Mouse (Mus musculus) heart, postnatal 10 days (tissue): Measurements from ENCODE around the gene Adprh. TPM values are rescaled to one million over a fixed set of nuclear protein-coding genes. Genes with fewer than 3 reads are reported as not detected.

Experiments used
- DNase-seq, 2 experiments: peaks; one replicate each; pipeline ENCODE4 v3.0.0; 2021
- intact Hi-C: fragments of 180-260 bp; cut with DNase I; formaldehyde crosslinking; loops from one replicate; pipeline ENCODE4 v1.15.1; 2025
- total RNA-seq, 2 experiments: library from RNA; stranded (reverse); gene quantifications; 2 replicates each; pipeline ENCODE4 v1.2.3; 2021

Adprh gene
- total RNA-seq, 2 experiments from 2014 or later = 32.2 to 33.6 TPM

DNA sequence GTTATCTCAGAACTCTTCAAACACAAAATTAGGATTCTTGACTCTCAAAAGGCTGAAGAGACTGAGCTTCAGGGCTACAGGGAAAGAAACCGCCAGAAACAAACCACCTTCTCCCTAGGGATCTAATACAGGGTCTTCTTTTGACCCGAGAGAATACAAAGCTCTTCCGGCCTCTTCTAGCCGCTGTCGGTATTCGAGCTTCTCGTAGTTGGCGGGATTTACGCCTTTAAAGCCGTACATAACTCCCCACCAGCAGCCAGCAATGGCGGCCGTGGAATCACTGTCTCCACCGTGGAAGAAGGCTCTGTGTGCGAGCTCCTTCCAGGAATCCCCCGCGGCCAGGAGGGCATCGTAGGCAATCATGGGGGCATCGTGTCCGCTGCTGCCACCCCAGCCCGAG lies 6.9 kb downstream of the Adprh start:
- intact Hi-C loops = no loop called here
- DNase-seq = no peak

DNA sequence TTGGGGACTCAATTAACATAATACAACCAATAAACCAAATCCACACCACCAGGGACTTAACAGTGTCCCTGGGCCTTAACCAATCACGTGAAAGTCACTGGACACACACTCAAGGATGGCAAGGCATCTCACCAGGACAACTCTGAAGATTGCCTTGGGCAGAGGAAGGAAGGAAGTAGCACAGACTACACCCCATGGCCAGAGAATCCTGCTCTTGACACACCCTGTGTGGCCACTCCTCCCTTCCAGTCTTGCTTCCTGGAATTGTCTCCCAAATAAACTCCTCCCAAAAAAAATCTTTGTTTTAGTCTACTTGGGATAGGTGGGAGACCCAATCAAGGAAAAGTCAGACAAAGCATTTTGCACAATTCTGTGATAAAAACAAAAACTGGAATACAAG lies 7.5 kb downstream of the Adprh start:
- intact Hi-C loops = no loop called here
- DNase-seq = no peak

DNA sequence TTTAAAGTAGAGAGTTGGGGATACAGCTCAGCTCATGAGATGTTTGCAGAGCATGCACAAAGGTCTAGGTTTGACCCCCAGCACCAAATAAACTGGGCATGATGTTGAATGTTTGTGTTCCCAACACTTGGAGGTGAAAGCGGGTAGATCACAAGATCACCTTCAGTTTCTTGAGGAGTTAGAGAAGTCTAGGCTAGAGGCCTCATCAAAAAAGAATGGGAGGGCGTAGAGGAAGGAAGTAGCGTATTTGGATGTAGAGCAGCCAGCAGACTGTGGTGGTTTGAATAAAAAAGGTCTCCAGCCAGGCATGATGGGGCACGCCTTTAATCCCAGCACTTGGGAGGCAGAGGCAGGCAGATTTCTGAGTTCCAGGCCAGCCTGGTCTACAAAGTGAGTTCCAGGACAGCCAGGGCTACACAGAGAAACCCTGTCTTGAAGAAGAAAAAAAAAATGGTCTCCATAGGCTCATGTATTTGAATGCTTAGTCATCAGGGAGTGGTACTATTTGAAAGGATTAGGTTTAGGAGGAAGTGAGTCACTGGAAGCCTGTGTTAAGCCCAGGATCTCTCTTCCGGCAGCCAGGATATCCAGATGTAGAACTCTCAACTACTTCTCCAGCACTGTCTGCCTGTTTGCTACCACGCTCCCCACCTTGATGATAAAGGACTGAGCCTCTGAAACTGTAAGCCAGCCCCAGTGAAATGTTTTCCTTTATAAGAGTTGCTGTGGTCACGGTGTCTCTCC lies 8.6 kb downstream of the Adprh start:
- no peak for DNase-seq
- intact Hi-C loops = no loop called here

DNA sequence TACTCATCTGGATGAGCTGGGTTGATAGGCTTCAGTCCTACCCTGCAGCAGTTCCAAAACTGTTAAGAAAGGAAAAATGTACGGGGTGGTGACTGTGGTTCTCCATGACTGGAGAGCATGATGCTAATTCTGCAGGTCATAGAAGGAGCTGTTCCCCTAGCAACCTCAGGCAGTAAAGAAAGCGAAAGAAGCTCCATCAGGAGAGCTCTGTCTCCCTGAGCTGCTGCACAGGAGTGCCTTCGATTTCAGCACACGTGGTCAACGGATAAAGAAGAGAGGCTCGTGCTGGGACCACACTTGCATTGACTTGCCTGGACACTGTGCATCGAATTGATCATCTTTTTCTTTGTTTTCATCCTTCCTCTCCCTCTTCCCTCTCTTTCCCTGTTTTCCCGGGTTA lies 10.3 kb downstream of the Adprh start:
- DNase-seq = no peak

DNA sequence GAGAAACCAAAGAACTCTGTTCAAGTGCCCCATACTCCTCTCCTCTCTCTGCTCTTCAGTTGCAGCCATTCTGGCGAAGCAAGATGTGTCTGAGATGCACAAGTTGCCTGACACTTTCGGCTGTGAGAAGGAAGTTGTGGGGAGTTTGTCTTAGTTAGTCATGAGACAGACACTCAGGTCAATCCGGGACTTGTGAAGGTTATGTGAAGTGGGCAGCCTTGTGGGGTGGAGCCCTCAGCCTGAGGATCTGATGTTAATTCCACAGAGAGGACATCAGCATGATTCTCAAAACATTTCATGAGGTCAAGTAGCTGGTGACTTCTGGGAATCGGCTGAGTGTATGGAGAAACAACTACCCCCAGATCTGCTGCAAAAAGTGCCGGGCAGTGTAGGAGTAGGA lies 10.9 kb downstream of the Adprh start:
- DNase-seq = no peak
- intact Hi-C loops = no loop called here

More for the DNA sequence above, 10.3 kb downstream of the Adprh start:
- intact Hi-C loops = no loop called here

DNA sequence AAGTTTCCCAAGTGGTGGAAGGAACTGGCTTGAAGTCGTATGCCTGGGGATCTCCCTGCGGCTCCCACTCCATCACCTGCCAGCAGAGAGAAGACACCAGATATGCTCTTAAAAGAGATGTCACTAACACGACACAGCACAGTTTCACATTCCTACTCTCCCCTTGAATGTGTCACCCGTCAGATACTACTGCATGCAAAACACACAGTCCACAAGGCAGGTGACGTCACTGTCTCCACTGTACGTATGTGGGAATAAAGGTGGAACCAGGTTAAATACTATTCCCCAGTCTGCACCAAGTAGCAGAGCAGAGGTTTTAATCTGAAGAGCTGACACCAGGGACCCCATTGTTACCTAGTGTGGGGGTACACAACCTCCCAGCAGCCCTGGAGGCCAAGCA lies 12.1 kb downstream of the Adprh start:
- intact Hi-C loops = no loop called here
- DNase-seq = no peak

DNA sequence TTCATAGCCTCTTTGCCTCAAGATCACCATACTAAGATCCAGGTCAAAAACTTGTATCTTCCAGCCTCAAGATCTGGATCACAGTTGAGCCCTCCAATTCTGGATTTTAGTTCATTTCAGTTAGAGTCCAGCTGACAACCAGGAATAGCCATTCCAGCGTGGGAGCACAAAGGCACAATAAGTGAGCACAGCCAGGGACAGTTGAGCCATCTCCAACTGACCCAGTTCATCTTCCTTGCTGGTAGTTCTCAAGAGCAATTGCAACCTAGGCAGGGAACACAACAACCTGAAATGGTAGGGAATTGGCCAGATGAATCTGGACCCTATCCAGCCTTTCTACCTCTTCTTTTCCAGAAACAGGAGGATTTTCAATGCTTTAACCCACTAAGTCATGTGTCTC lies 13.3 kb downstream of the Adprh start:
- intact Hi-C loops = no loop called here
- no peak for DNase-seq

DNA sequence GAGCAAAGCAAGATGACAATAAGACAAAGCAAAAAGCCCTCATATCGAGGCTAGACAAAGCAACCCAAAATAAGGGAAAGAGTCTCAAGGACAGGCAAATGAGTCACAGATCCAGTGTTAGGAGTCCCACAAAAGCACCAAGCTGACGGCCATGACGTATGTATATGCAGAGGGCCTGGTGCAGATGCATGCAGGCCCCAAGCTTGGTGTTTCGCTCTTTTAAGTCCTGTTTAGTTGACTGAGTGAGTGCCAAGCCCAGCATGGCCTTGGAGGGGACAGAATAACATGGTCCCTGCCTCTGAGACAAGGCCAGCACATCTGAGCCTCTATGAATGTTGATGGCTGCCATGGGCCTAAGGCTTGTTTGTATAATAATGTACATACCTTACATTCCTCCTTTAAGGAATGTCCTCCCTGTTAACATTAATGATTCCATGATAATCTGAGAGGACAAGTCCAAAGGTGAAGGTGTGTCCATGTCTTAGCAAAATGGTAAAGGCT lies 18.2 kb downstream of the Adprh start:
- no peak for DNase-seq
- intact Hi-C loops = no loop called here

DNA sequence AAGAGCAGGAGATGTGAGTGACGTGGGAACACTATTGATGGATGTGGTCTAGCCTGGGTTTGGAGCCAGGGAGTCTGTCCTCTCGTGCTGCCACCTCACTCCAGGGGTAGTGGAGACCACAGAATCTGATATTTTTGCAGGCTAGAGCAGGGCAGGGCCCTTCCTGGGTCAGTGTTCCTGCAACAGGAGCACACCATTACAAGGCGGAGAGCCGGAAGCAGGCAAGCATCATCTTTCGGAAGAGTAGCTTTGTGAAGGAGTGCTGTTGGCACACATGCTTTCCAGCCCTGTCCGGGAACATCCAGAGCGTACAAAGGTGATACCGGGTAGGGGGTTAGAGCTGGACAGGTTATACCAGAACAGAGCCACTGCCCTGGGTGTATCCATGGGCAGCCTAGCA lies 19.0 kb downstream of the Adprh start:
- intact Hi-C loops = no loop called here
- DNase-seq = no peak

DNA sequence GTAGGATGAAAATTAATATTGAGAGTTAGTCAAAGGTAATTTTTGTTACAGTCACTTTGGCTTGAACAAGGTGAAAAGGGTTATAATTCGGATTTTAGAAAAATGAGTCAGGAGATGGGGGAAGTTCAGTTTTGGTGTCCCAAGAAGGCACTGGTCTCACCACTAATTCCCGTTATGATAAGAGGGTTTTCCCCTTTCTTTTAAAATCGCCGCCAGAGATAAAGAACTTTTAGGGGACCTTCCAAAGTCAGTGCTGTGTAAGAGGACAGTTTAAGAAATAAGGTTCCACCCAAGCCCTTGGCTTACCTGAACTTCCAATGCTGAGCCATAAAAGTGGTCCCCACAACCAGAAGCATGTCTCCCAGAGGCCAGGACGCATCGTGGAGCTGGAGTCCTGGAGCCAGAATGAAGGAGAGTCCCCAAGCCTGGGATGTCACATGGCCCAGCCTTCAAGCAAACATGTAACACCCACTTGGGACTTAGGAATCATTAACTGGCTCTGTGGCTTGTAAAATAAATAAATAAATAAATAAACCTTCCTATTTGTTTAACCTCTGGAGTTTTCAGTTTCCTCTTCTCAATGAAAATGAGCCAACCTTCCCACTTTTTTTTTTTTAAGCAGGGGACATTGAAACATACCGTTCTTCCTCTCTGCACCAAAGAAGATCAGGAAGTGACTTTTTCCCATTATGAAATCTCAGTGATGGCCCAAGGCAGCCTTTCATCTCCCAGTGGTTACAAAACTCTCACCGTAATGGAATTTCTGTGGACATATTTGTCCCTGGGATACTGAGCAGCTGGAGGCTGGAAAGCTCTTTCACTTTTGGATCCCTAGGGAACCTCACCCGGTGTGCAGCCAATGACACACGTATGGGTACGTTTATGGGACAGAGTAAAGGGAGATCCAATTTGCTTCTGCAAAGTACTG lies 19.7 kb downstream of the Adprh start, which contains the start of gene Pla1a:
Pla1a (minus strand) TSS at position 648 of the 928 bp plus-strand sequence.
- peak in 1 of 2 experiments; percentile 25 for DNase-seq
- intact Hi-C loops = no loop called here

DNA sequence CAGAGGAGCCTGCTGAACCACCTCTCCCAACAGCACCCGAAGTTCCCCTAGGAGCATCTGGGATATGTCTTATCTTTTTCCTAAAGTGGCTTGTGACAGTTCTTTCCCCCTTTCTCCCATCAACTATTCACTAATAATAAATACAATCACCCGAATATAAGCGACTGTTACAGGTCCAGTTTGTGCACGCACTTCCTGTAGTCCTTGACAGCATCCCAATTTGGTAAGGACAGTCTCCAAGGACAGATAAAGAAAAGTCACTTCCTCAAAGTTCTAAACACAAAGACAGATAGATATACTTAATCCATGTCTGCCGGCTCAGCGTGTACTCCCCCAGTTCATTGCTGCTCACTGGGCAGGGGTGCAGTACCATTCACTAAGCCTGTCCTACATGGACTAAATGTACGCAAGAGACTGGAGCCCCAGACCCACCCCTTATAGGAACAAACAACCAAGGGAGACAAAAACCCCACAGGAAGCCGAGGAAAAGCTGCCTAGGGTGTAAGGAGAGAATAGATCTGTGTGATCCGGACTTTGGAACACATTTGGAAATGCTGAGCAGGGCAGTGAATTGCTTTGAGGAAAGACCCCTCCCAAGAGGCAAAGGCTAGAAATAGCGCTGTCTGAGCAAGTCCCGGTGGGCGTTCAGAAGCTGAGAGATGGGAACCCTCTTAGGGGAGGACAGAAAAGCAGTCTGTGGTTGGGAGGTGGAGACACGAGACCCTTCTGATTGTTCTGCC lies 20.9 kb downstream of the Adprh start:
- peak in 1 of 2 experiments; percentile 25 for DNase-seq
- intact Hi-C loops = no loop called here

DNA sequence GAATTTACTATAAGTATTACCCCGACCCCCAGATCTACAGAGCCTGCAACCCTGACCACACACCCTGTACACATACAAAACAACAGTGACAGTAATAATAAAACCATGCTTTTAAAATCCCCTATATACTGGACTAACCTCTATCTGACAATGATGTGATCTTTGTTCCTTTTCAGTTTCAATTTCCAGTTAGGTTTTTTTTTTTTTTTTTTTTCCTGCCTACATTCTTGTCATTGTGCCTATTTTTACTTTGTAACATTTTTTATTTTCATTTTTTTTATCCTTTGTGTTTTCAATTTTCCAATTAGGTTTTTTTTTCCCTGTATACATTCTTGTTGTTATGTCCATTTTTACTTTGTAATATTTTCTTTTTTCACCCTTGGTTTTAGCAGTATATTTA lies 26.7 kb downstream of the Adprh start:
- DNase-seq = no peak
- intact Hi-C loops = no loop called here

DNA sequence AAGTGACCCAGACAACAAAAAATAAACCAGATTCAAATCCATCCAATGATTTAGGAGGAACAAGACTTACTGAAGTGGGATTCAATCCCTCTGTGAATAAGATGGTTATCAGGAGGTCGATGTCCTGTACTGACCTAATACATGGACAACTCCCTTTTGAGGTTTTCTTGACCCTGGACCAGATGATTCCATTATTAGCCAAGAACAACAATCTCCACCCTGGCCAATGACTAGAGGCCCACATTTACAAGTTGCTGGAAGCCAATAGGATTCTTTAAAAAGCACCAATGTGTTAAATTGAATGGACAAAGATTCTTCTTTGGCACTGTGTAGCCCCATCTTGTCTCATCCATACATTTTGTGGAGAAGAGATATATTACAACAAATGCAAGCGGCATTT lies 27.1 kb downstream of the Adprh start:
- intact Hi-C loops = no loop called here
- no peak for DNase-seq

DNA sequence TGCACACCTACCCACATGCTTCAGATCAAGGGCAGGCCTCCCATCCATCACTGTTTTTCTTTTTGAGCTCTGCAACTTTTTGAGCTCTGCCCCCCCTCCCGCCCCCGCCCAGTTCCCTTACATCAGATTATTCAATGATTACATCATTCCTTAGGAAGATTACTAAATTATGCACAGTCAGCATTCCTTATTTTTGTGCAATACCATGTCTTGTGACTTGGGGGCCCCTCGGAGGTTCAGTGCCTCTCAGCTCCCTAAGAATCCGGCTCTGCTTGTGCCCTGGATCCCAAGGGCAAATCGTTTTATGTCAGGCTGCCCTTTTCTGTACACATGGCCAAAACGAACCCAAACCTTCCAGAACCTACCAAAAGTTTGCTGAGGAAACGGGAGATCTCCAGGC lies 37.5 kb downstream of the Adprh start:
- DNase-seq = no peak
- intact Hi-C loops = no loop called here

DNA sequence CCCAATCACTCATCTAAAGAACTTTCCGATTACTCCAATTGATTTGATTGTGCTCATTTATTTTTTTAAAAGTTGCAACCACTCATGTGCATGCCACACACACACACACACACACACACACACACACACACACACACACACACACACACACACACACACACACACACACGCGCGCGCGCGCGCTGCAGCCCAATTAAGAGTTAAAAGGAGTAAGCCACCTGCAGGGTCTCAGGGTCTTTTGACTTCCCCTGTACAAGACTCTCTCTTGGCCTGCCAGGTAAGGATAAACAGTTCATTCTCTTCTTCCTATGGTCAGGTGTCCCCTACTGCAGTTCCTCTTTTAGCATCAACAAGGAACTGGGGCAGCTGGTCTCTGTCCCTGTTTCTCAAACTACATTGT lies 44.1 kb downstream of the Adprh start:
- DNase-seq = no peak
- intact Hi-C loops = no loop called here

DNA sequence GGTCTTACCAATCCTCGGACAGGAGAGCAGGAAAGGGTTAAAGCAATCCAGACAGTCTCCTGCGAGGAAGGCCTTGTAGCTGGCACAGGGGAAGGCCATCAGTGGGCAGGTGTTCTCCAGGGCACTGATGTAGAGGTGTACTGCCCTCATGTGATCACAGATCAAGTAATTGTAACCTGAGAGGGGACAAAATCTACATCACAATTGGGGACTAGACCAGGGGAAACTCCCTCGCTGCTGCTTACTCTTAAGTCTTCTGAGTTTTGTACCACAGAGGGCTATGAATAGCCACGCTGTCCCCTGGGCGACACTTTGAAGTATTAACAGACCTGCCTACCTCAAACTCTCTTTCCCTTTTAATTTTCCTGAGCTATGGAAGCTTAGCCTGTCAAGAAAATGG lies 44.9 kb downstream of the Adprh start:
- intact Hi-C loops = no loop called here
- DNase-seq = no peak

DNA sequence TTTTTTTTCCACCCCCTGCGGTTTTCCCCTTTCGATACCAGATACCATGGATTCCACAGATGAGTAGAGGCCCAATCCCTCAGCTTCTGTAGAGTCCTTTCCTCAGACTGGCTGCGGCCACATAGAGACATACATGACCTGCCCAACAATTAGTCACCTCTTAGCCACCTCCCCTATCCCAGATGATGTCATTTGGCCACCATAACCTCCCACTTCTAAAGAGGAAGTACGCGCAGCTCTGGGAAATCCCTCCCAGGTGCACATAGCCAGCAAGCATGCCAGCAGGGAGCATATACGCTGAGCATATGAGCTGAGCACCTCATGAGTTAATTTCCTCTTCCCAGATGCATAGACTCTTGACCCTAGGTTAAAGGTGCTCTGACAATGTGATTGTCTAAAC lies 45.8 kb downstream of the Adprh start:
- DNase-seq = no peak
- intact Hi-C loops = no loop called here

DNA sequence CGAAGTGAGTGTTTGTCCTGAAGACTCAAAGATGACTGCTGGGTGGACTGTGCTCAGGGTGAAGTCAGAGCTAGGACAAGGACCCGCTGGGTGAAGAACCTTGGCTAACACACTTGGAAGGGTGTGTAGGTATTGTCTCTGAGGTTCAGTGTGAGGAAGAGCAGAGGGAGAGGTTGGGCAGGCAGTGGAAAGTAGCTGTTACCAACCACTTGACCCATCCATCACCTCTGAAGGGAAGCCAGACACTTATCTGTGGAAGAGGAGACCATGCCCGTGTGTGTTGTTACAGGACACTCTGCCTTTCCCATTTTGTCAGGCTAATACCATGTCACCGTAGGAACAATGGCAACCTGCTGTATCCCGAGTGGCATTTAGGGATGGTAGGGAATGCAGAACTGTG lies 46.2 kb downstream of the Adprh start:
- DNase-seq = no peak
- intact Hi-C loops = no loop called here

DNA sequence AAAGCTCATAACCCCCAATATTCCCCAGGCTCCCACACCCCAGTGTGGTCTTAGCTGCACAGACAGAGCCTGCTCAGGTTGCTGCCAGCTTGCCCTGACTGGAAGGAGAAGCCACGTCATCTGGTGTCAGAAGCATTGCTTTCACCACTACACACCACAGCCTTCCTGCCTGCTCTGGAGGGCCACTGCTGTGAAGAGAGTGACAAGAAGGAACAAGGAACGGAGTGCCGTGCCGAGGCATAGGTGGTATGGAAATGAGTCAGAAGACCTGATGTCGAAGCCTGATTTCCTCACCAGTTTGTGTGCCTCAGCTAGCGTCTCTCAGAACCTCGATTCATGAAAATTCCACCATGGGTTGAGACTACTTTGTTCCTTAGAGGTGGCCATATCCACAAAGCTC lies 48.9 kb downstream of the Adprh start:
- no peak for DNase-seq
- intact Hi-C loops = no loop called here

DNA sequence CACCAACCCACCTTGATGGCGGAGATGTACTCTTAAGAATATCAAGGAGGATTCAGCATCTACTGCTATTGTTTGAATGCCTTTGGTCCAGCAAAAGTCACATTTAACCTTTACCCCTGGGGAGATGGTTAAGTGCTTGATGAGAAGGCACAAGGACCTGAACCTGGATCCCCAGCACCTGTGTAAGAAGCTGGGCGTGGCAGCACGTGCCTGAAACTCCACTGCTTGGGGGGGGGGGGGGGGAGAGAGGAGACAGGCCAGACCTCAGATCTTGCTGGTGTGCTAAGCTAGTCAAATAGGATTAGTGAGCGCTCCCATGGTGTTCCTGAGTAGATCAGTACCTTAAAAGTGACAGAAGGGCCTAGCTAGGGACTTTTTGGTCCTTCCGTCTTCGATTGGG lies 51.0 kb downstream of the Adprh start:
- no peak for DNase-seq
- intact Hi-C loops = no loop called here

DNA sequence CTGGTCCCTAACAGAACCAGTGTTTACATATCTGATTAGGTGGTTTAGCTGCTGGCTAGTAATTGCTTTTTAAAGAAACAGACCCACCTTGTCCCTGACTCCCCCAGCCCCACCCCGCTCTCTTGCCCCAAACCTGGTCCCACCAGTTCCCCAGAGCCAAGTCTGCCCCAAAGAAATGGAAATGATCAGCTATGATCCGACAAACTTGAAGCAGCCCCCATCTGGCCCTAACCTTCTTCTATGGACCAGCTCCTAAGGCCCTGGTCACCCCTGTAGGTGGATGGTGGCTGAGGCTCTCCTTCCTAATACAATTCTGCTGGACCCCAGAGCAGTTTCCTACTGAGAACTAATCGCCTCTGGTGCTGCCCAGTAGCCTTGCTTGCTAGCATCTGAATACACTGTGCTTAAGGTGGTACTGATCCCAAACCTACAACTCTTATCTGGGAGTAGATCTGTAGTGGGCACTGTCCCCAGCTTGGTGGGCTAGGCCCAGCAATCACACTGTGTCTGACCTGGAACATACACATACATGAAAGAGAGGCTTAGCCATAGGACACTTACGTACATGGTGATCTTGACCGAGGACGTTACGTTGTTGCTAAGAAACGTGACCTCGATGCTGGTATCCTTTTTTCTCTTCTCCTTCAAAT lies 52.1 kb downstream of the Adprh start:
- intact Hi-C loops = no loop called here
- no peak for DNase-seq
